Mouse (Mus musculus) stomach, adult 2 months (tissue): ENCODE measurements around the gene Syt7. TPM values are rescaled to one million over a fixed set of nuclear protein-coding genes. Genes with fewer than 3 reads are reported as not detected.

Source experiments
- polyA plus RNA-seq: library from polyadenylated mRNA; depleted of rRNA; stranded (reverse); fragments of >200 nt; gene quantifications from 2 replicates; pipeline ENCODE4 v1.2.3, GENCODE M21; 2012; rRNA removed

Gene Syt7
- polyA plus RNA-seq: 4.6 and 5.7 TPM in 2 replicates

GRCm38 (mm10) chr19:10388615-10389313 is at the start of gene Syt7:
Gene Syt7 (plus strand): TSS chr19:10389090.

GRCm38 (mm10) chr19:10456752-10457483 is 68.0 kb downstream of the Syt7 start, which contains the start of gene Lrrc10b:
Gene Lrrc10b (minus strand): TSS chr19:10457473.

GRCm38 (mm10) chr19:10482703-10483102 is 93.8 kb downstream of the Syt7 start, which contains the start of gene Ppp1r32:
Gene Ppp1r32 (minus strand): TSS chr19:10482928.

Other genes starting within 250 kb of the Syt7 start
- 7.0 and 8.6 TPM in 2 replicates for gene Fads1, start 206.2 kb upstream of the Syt7 start, polyA plus RNA-seq
- gene Tmem258, start 185.1 kb upstream of the Syt7 start, polyA plus RNA-seq: 43.9 and 62.3 TPM in 2 replicates
- gene Fen1, start 184.9 kb upstream of the Syt7 start, polyA plus RNA-seq: 3.4 and 3.7 TPM in 2 replicates
- gene Myrf, start 148.3 kb upstream of the Syt7 start, polyA plus RNA-seq: 129 and 137 TPM in 2 replicates
- 7.9 and 8.8 TPM in 2 replicates for gene Dagla, start 84.2 kb upstream of the Syt7 start, polyA plus RNA-seq
- gene Lrrc10b, start 68.4 kb downstream of the Syt7 start, polyA plus RNA-seq: 10.3 and 15.4 TPM in 2 replicates
- gene Ppp1r32, start 93.8 kb downstream of the Syt7 start, polyA plus RNA-seq: 0.17 and 0.18 TPM in 2 replicates
- gene Cpsf7, start 136.2 kb downstream of the Syt7 start, polyA plus RNA-seq: 8.9 and 10.5 TPM in 2 replicates
- 3.5 and 3.6 TPM in 2 replicates for gene Sdhaf2, start 137.1 kb downstream of the Syt7 start, polyA plus RNA-seq
- gene Tmem216, start 167.1 kb downstream of the Syt7 start, polyA plus RNA-seq: 4.7 and 5.8 TPM in 2 replicates
- 16.8 and 17.4 TPM in 2 replicates for gene Cyb561a3, start 188.1 kb downstream of the Syt7 start, polyA plus RNA-seq
- 3.2 and 3.5 TPM in 2 replicates for gene Tmem138, start 188.3 kb downstream of the Syt7 start, polyA plus RNA-seq
- 25.3 and 35.1 TPM in 2 replicates for gene Ddb1, start 216.2 kb downstream of the Syt7 start, polyA plus RNA-seq
- gene Tkfc, start 216.6 kb downstream of the Syt7 start, polyA plus RNA-seq: 3.3 and 3.8 TPM in 2 replicates
- gene Vwce, start 245.1 kb downstream of the Syt7 start, polyA plus RNA-seq: 0.05 and 0.08 TPM in 2 replicates